Mouse (Mus musculus) MEL-GATA-1-ER (cell line): ENCODE measurements around the gene Taf11.

ENCODE experiments used
- DNase-seq: peaks from one replicate; pipeline ENCODE4 v3.0.0-alpha.2; 2012; ENCODE audit warnings: low read depth; ENCODE audit errors: extremely low read depth

Taf11 gene

GRCm38 (mm10) chr17:27922174-27922712 is 12.6 kb upstream of the Taf11 start:
- DNase-seq: no peak

- no peak for DNase-seq
These were observed 11.0 kb upstream of the Taf11 start for GRCm38 (mm10) chr17:27920676-27921075.

DNA sequence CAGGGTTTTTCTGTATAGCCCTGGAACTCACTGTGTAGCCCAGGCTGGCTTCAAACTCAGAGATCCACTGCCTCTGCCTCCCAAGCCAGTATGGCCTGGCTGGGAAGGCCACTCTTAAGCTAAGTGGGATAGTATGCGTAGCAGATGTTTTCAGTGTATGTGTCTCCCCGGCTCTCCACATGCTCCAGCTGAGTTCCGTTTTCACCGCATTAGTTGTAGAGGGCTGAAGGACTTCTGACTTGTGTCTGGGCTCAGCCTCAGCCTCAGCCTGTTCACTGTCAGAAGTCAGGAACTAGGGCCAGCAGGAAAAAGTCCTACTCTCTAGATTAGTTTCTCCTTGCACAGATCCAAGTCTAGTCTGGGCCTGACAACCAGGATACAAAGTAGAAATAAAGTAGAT is 6.7 kb upstream of the Taf11 start:
- no peak for DNase-seq

DNA sequence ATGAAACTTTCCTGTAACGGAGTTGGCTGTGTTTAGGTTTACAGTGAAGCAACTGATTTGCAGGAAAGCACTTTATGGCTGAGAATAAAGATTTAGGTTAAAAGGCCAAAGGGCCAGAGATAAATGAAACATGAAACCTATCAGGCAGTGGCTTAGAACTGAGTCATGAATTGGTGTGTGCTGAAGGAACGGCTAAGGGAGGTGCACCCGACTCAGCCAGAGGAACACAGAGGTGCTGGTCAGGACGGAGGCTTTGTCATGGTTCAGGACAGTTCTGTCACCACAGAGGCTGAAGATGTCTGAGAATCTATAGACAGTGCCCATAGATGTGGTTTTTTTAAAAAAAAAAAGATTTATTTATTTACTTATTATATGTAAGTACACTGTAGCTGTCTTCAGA is 5.1 kb upstream of the Taf11 start:
- no peak for DNase-seq

DNA sequence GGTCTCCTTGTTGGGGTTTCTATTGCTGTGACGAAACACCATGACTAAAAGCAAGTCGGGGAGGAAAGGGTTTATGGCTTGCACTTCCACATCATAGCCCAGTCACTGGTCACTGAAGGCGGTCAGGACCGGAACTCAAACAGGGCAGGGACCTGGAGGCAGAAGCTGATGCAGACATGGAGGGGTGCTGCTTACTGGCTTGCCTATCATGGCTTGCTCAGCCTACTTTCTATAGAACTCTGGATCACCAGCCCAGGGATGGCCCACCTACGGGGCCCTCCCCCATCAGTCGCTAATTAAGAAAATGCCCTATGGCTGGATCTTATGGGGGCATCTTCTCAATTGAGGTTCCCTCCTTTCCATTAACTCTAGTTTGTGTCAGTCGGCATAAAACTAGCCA is 1.7 kb upstream of the Taf11 start:
- DNase-seq: no peak

DNA sequence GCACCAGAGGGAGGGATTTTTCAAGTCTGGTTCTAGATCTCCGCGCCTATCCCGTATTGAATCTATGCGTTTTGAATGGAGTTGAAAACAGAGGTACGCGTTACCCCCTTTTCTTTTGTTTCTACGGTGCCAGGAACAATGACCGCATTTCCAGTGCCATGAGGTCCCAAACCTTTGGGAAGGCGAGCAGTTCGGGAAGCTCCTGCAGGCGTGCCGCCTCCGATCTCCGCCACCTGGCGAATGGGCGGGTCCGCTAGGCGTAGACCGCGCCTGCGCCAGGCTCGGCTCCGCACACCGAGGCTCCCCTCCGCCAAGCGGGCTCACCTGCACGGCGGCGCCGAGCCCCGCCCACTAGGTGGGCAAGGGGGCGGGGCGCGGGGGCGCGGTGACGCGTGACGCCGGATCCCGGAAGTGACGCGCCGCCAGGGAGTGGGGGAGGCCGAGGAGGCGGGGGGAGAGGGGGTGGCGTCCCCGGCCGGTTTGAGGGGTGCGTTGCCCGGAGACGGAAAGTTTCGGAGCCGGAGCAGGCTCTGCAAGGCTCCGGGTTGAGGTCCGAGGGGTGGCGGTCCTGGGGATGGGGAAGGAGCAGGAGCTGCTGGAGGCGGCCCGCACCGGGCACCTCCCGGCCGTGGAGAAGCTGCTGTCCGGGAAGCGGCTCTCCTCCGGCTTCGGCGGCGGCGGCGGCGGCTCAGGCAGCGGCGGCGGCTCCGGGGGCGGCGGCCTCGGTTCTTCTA is 589 bp downstream of the Taf11 start, which contains the start of gene Anks1:
Anks1 (plus strand) TSS at position 419 of the 734 bp plus-strand sequence.
- peak; percentile 17 for DNase-seq

- peak; percentile 56 for DNase-seq
These were observed 1.3 kb downstream of the Taf11 start for GRCm38 (mm10) chr17:27908206-27908887.

GRCm38 (mm10) chr17:27907512-27908205 is 2.0 kb downstream of the Taf11 start:
- peak; percentile 84 for DNase-seq

GRCm38 (mm10) chr17:27886499-27887210 is 23.0 kb downstream of the Taf11 start:
- DNase-seq: no peak

GRCm38 (mm10) chr17:27883994-27884393 is 25.6 kb downstream of the Taf11 start:
- DNase-seq: no peak

- DNase-seq: no peak
These were observed 26.5 kb downstream of the Taf11 start for GRCm38 (mm10) chr17:27883129-27883528.

DNA sequence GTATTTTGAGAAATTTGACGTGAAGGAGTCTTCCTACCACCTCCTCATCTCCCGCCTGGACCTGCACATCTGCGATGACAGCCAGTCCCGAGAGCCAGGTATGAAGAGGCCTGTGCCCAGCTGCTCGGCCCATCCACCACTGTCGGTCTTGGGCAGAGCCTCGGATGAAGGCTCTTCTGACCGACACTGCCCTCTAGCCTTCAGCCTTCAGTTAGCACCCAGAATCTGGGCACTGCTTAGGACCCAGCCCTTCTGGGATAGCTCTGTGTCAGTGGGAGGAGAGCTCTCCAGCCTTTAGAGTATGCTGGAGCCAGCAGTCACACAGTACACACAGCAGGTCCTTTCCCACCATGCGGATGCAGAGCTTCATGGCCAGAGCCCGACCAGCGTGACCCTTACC is 28.1 kb downstream of the Taf11 start:
- DNase-seq: no peak

- DNase-seq: peak; percentile 28
These were observed 35.1 kb downstream of the Taf11 start for GRCm38 (mm10) chr17:27874510-27874909.

DNA sequence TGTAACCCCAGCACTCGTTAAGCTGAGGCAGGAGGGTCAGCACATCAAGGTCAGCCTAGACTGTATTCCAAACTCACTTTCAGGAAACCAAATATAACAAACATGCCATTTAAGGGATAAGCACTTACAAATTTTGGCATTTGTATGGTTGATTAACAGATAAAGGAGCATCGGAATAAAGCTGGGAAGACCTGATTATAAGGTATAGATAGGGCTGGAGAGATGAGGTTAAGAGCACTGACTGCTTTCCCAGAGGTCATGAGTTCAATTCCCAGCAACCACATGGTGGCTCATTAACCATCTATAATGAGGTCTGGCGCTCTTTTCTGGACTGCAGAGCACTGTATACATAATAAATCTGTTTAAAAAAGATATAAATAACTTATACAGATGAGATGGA is 36.1 kb downstream of the Taf11 start:
- no peak for DNase-seq

- no peak for DNase-seq
These were observed 37.8 kb downstream of the Taf11 start for GRCm38 (mm10) chr17:27871851-27872250.

GRCm38 (mm10) chr17:27866737-27867136 is 42.9 kb downstream of the Taf11 start:
- no peak for DNase-seq

GRCm38 (mm10) chr17:27865461-27865860 is 44.2 kb downstream of the Taf11 start:
- DNase-seq: no peak

DNA sequence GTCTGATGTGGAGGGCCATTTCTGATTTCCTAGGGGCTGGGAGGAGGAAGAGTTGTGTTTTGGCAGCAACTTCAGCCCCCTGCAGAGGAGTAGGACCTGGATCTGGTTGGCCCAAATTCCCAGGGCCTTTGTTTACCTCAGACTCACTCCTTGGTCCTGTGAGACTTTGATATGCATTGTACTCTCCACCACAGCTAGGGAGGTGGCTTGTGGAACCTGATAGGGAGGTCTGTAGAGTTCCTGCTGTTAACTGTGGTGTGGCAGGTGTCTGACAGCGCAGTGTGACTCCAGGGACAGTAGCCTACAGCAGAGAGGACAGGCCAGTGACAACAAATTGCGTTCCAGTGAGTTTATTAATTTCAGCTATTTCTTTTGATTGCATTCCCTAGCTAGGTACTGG is 50.5 kb downstream of the Taf11 start:
- peak; percentile 35 for DNase-seq

GRCm38 (mm10) chr17:27857649-27858475 is 51.8 kb downstream of the Taf11 start:
- peak; percentile 58 for DNase-seq
